Mouse (Mus musculus) embryo, embryonic 10 days (tissue): ENCODE measurements around the gene 1700030K09Rik.

Experiments used
- DNase-seq: peaks from one replicate; pipeline ENCODE4 v3.0.0-alpha.2; 2015; ENCODE audit warnings: low spot score

1700030K09Rik gene

GRCm38 (mm10) chr8:72459881-72460533, 16.3 kb downstream of the 1700030K09Rik start:
- DNase-seq, result no peak

DNA sequence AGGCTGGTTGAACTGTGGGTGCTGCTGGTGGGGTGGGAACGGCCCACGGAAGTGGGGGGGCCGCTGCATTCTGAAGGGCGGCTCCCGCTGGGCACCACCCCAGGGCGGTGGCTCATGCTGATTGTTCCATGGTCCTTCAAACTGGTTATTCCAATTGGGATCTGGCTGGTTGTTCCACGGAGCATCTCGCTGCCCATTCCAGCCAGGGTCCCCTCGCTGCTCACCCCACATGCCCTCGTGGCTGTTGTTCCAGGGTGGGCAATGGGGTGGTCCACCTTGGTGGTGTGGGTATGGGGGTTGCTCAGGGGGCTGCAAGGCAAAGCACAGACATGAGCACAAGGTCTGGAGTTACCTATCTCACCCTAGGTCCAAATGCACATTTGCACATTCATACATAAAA, 20.5 kb downstream of the 1700030K09Rik start:
- no peak for DNase-seq

DNA sequence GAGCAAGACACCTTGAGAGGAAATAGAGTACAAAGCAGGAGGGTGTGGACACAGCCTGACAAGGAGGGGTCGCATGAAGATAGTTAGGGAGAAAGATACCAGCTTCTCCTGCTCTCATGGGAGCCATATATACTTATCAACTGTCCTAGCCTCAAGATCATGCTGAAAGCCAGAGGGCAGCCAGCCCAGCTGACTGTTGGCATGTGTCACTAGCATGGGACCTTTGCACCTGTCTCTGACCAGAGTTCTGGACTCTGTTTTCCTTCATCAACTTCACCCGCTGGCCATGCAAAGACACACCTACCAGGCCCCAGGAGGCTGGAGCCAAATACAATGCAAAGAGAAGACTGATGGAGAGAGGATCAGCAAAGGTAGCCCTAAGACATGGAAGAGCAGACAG, 25.6 kb downstream of the 1700030K09Rik start:
- DNase-seq, result no peak

GRCm38 (mm10) chr8:72469984-72470383, 26.3 kb downstream of the 1700030K09Rik start:
- no peak for DNase-seq

- no peak for DNase-seq
These were observed 27.0 kb downstream of the 1700030K09Rik start for GRCm38 (mm10) chr8:72470684-72471083.

GRCm38 (mm10) chr8:72474826-72475546, 31.3 kb downstream of the 1700030K09Rik start, which contains the start of gene Cherp:
TSS of gene Cherp (minus strand) at chr8:72475226.
- peak; percentile 99 for DNase-seq

DNA sequence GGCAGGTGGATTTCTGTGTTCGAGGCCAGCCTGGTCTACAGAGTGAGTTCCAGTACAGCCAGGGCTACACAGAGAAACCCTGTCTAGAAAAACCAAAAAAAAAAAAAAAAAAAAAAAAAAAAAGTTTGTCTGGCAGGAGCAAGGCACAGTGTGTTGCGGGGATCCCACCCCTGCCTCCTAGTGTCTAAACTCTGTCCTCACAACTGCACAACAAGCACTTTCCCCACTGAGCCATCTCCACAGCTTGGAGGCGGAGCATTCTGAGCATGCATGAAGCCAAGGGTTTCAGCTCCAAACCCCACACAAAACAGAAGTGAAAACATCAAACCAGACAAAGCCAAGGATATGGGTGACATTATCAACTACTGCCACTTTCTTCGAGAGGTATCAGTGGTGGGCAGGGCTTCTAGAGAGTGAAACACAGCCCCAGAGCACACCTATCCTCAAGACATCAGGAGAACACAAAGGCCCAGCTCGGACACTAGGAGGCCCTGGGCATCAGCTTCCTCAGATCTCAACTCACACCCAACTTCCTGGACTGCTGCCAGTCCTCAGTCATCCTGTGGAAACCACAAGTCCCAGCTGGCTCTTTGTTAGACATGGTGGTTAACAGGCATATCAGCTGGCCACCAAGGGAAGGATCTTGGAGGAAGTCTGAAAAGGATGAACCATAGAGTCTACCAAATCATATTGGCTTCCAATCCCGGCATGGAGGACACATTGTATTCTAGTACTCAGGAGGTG, 41.9 kb downstream of the 1700030K09Rik start:
- no peak for DNase-seq

- no peak for DNase-seq
These were observed 43.3 kb downstream of the 1700030K09Rik start for GRCm38 (mm10) chr8:72487014-72487413.

GRCm38 (mm10) chr8:72491017-72491416, 47.3 kb downstream of the 1700030K09Rik start:
- DNase-seq, result no peak

- peak; percentile 64 for DNase-seq
These were observed 48.3 kb downstream of the 1700030K09Rik start, which contains the start of gene Slc35e1 for GRCm38 (mm10) chr8:72491680-72492621. TSS of gene Slc35e1 (minus strand) at chr8:72492614.

DNA sequence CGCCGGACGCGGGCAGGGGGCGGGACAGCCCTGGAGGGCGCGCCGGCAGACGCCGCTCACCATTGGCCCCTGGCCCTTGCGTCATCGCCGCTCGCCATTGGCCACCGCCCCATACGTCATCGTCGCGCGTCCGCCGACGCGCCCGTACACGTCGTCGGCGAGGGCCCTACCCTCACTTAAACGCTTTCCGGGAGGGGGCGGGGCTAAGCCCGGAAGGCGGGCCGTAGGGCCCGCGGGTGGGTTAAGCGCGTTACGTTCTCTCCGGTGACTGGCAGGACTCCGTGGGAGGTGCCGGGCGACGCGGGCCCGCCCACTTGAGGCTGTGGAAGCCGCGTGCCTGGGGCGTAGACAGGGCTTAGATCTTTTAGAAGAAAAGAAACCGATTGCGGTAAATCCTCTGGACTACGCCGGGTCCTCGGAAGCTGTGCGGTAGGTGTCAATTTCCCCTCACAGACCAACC, 49.0 kb downstream of the 1700030K09Rik start:
- peak; percentile 100 for DNase-seq

DNA sequence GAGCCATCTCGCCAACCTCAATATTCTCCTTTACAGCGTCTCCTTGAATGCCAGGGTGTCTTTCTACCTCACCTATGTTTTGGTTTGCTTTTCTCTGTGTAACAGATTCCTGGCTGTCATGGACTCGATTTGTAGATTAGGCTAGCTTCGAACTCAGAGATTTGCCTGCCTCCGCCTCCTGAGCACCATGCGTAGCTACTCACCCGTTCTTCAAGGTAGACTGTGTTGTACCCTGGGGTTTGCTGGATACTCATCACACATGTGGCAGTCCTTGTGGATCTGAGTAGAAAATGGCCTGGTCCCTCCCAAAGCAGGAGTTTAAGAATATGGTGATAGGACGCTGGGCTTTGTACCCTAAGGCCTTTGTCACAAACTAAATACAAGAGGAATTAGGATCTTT, 49.7 kb downstream of the 1700030K09Rik start:
- DNase-seq, result peak; percentile 9

DNA sequence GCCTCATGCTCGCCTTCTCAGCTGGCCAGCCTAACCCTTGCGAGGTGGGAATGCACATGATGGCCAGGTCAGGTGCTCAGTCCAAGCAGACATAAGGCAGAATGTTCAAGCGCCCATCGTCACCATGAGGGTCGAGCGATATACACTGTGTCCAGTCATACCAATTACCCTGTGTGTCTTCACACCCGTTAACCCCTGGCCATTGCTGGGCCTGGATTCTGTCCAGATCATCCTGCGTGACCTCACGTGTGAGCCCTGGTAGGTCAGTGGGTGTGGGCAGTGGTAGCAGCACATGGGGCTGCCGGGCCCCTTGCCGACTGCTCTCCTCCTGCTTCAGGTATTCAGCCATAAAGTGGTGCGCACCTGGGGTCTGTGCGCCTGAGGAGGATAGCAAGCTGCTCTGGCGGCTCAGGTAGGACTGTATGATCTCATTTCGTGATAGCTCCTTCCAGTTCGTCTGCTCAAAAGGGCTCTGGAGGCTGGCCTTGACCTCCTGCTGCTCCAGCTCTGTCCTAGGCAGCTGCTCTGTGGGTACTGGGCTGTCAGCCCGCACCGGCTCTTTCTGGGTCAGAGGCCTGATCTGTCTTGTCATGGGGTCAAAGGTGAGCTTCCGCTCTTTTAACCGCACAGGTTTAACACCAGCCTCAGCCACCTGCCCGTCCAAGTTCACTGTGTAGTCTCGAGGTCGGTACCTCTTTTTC, 51.9 kb downstream of the 1700030K09Rik start:
- DNase-seq, result no peak

- no peak for DNase-seq
These were observed 52.5 kb downstream of the 1700030K09Rik start for GRCm38 (mm10) chr8:72496217-72496616.

DNA sequence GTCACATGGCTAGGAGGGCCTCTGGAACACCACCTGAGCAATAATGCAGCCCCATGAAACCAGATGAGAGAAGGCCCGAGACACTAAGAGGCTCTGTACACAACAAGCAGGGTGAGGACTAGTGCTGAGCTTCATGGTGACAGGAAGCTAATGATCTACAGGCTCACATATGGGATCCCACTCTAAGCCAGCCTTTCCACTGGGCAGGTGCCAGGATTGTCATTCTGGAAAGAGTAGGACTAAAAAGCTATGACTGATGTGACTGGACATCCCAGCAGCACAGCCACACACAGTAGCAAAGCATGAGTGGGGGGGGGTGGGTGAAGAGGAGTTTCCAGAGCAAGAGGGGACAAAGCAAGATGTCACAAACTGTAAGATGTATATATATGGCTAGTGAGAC, 54.2 kb downstream of the 1700030K09Rik start:
- DNase-seq, result no peak

DNA sequence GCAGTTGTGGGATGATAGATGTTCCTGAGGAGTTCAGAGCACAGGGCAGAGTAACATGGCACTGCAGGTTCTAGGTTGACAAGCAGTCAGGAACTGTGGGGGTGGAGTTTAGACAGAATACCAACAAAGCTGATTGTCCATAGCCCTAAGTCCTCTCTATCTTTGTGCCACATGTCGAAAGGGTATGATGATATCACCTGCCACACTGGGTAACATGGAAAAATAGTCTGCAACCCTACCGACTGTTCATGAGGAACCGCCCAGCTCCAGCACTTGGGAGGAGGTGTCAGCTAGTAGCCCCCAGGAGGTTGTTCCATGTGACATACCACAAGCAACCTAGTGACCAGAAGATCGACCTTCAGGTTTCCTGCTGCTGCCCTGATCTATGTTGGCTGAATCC, 54.8 kb downstream of the 1700030K09Rik start:
- no peak for DNase-seq

DNA sequence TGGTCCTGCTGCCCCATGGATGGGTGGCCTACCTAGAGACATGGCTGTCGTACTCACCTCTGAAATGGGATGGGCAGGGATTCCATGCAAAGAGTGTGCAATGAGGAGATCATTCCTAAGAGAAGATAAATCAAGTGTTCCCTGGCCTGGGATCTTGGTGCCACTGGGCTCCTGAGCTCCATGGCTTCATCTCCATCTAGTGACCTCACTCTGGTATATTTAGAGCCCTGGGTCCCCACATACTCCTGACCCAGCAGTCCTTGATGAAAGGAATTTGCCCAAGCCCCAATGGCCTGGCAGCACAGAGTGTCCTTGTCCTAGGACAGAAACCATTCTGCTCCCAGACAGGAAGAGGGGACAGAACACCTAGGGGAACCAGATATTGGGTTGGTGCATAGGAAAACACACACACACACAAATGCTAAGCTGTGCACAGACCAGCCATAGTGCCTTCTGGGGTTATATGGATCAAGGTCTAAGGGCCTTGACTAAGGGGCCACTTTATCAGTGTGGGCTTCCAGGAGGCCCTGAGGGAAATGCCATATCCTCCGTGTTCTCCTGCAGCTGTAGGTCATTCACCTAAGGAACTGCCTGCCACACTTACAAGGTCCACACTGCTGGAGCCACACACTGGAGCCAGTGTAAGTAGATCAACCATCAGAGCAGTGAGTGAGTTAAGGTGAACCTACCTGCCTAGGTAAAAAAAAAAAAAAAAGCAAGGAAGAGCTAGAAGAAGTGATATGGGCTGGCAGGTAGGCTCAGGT, 56.0 kb downstream of the 1700030K09Rik start:
- DNase-seq, result no peak

DNA sequence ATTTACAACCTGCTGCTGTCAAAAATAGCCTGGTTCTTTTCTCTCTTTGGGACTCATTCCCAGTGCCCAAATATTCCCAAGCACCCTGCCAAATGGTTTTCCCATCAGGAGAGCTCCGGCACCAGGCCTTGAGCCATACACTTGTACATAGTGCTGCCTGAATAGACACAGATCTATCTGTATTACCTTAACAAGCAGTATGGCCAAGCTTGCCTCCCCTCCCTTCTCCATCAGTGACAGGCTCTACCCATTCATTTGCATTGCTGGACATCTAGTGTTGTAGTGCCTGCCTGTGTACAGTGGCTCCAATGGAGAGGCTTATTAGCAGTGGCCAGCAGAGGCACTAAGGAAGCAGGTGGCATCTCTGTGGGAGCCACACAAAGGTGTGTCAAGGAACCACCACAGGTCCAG, 56.8 kb downstream of the 1700030K09Rik start:
- no peak for DNase-seq

DNA sequence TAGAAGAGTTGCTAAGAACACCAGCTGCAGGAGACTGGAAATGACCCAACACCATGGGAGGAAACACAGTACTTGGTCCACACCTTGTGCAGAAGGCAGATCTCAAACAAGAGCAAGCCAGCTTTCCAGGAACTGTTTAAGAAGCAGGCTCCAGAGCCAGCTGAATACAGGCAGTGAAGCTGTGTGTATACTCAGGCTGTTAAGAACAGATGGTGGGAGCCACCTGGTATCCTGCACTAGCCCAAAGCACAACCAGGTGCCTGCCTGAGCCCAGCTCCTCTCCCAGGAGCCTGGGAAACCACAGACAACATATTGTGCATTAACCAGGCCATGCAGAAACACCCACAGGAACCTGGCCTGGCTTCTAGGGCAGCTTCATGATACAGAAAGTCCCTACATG, 60.5 kb downstream of the 1700030K09Rik start:
- no peak for DNase-seq

DNA sequence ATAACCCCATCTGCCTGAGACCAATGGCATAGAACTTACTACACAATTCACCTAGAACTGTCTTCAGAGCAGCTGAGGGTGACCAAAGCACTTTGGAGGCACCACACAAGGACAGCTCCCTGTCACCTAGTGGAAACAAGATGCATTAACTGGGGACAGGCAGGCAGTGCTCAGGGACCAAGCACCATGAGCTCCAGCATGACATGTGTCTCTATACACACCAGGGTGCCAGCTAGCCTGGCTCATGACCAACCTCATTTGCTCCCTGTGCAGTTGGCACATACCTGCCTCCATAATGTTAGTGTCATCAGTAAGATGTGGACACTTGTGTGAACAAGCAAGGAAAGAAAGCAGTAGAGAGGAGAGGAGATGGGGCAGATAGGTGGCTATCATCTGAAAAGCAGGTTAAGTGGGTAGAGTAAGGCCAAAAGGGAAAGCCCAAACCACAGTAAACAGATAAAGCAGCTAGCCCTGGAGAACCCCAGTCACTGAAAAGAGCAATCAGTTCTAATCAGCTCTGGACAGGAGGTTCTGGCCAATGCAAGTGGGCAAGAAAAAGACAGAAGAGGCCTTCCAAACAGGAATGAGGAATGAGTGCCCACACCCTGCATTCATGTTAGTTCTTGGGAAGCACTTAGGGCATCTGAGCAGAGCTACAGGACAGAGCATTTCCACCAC, 61.1 kb downstream of the 1700030K09Rik start:
- no peak for DNase-seq
